Mouse (Mus musculus): Measurements from ENCODE around the gene Slc7a8.
A peak's percentile ranks its signal among the peaks of the same experiment; 100 is the strongest.

The Slc7a8 gene

DNA sequence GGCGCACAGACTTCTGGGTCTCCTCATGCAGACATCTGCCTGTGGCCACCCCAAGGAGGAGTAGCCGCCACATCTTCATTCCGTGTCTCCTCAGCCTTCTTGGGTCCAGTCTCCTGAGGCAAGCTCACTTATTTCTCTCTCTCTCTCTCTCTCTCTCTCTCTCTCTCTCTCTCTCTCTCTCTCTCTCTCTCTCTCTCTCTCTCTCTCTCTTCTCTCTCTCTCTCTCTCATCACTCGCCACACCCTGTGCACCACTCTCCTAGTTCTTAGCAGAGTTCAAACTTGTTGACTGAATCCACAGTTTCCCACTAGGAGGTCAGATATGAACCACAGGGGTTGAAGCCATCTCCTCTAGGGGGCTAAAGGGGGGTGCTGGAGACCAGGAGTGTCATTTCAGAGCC lies 83.0 kb downstream of the Slc7a8 start, which contains the start of gene Gm29776:
Gene Gm29776 (minus strand): TSS at position 101 of the 400 bp plus-strand sequence.
- DNase-seq (ENCODE audit: low read depth): no peak

GRCm38 (mm10) chr14:54696752-54697151 lies 85.0 kb downstream of the Slc7a8 start:
- DNase-seq (ENCODE audit: low read depth): no peak

- DNase-seq (ENCODE audit: low read depth): no peak
Observed at GRCm38 (mm10) chr14:54695042-54695441, 86.7 kb downstream of the Slc7a8 start.

- no peak for DNase-seq (ENCODE audit: low read depth)
Observed at GRCm38 (mm10) chr14:54687251-54687650, 94.5 kb downstream of the Slc7a8 start.

DNA sequence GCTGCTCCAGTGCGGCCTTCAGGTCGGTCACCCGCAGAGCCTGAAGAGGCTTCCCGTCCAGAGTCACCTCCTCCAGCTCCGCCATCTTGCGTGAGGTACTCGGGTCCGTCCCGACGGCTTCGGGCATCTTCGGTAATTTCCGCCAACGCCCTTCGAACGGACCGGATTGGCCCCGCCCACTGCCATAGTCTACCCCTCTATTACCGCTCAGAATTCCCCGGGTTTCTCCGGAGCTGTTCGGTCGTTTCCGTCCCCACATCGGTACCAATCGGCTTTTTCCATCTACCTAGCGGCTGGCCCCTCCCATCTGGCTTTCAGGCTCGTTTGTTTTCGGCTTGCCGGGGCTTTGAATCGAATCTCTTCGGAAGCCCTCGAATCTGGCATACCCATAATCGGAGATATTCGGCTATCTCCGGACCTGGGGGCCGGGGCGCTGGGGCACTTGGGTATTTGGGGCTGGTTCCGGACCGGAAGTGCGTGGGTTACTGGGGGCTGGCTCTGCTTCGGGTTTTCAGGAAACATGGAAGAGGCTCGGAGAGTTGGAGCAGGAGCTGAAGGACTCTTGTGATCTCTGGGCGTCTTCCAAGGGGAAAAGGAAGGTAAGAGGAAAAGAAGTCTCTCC lies 95.1 kb downstream of the Slc7a8 start, which contains the start of gene Acin1:
Gene Acin1 (minus strand): TSS at position 410 of the 622 bp plus-strand sequence.
- peak; percentile 100 for DNase-seq (ENCODE audit: low read depth)

- DNase-seq (ENCODE audit: low read depth): peak; percentile 92
Observed at GRCm38 (mm10) chr14:54686063-54686521, 95.7 kb downstream of the Slc7a8 start, which contains the start of gene 1700123O20Rik. TSS of gene 1700123O20Rik (plus strand) at chr14:54686216.

GRCm38 (mm10) chr14:54685471-54685870 lies 96.3 kb downstream of the Slc7a8 start:
- DNase-seq (ENCODE audit: low read depth): no peak

GRCm38 (mm10) chr14:54682396-54682795 lies 99.3 kb downstream of the Slc7a8 start:
- peak; percentile 25 for DNase-seq (ENCODE audit: low read depth)

- no peak for DNase-seq (ENCODE audit: low read depth)
Observed at GRCm38 (mm10) chr14:54678657-54679304, 103.0 kb downstream of the Slc7a8 start.

DNA sequence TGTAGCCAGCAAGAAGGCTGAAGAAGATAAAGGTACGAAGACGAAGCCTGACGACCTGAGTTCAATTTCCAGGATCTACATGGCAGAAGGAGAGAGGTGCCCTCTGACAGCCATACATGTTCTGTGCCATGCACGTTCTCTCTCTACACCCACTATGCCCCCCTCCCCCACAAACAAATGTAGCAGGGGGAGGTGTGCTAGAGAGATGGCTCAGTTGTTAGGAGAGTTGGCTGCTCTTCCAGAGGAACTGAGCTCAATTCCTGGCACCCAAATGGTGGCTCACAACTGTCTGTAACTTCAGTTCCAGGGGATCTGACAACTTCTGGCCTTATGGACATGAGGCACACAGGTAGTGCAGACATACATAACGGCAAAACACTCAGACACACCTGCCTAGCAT lies 105.5 kb downstream of the Slc7a8 start:
- DNase-seq (ENCODE audit: low read depth): no peak

DNA sequence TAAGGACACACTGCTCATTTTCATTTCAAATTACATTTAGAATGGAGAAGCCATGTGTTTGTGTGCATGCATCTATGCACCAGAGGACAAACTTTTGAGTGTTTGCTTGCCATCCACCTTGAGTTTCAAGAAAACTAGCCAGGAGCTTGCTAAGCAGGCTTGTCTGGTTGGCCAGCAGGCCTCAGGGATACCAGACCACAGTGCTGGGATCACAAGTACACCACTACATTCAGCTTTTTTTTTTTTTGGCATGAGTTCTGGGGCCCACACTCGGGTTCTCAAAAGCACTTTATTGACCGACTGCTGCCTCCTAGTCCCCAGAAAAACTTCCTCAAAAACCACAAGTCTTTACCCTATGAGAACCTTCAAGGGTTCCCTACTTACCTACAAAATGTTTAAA lies 107.4 kb downstream of the Slc7a8 start:
- no peak for DNase-seq (ENCODE audit: low read depth)

All from induced T-regulatory cell, adult 2 months (primary cell).